Mouse (Mus musculus) heart, postnatal 14 days (tissue): ENCODE measurements around the gene 1700034J05Rik. TPM values are rescaled to one million over a fixed set of nuclear protein-coding genes. Genes with fewer than 3 reads are reported as not detected.

Experiments
- DNase-seq, 2 experiments: peaks; one replicate each; pipeline ENCODE4 v3.0.0; 2021 to 2022
- intact Hi-C: fragments of 180-260 bp; cut with DNase I; formaldehyde crosslinking; loops from one replicate; pipeline ENCODE4 v1.15.1; 2025
- total RNA-seq, 2 experiments: library from RNA; stranded (reverse); gene quantifications; 2 replicates each; pipeline ENCODE4 v1.2.3; 2021

The 1700034J05Rik gene
- total RNA-seq, 2 experiments from 2014 or later, result not detected

GRCm38 (mm10) chr6:146933123-146933522 is 21.1 kb downstream of the 1700034J05Rik start:
- DNase-seq, result peak in 1 of 2 experiments; percentile 29
- intact Hi-C loops, result no loop called here

- no peak for DNase-seq
- intact Hi-C loops, result loop anchor here (5.0 kb wide), 1 partner anchor 37 kb away; no protein-coding TSS in a partner anchor
Measured at GRCm38 (mm10) chr6:146929031-146929430, 25.2 kb downstream of the 1700034J05Rik start.

GRCm38 (mm10) chr6:146928108-146928507 is 26.1 kb downstream of the 1700034J05Rik start:
- intact Hi-C loops, result loop anchor here (5.0 kb wide), 1 partner anchor 36 kb away; no protein-coding TSS in a partner anchor
- no peak for DNase-seq

- intact Hi-C loops, result loop anchor here (5.0 kb wide), 1 partner anchor 34 kb away; no protein-coding TSS in a partner anchor
Measured at GRCm38 (mm10) chr6:146926415-146926980, 27.7 kb downstream of the 1700034J05Rik start.

GRCm38 (mm10) chr6:146918341-146918740 is 35.9 kb downstream of the 1700034J05Rik start:
- DNase-seq, result no peak
- intact Hi-C loops, result no loop called here

More at GRCm38 (mm10) chr6:146926415-146926980, 27.7 kb downstream of the 1700034J05Rik start:
- no peak for DNase-seq

- intact Hi-C loops, result no loop called here
- no peak for DNase-seq
Measured at GRCm38 (mm10) chr6:146917396-146917795, 36.8 kb downstream of the 1700034J05Rik start.

GRCm38 (mm10) chr6:146915808-146916207 is 38.4 kb downstream of the 1700034J05Rik start:
- intact Hi-C loops, result no loop called here
- no peak for DNase-seq

GRCm38 (mm10) chr6:146913489-146914198 is 40.6 kb downstream of the 1700034J05Rik start:
- intact Hi-C loops, result no loop called here
- DNase-seq, result no peak

GRCm38 (mm10) chr6:146912835-146913488 is 41.3 kb downstream of the 1700034J05Rik start:
- intact Hi-C loops, result no loop called here
- DNase-seq, result peak; percentile 32 to 33

- intact Hi-C loops, result no loop called here
Measured at GRCm38 (mm10) chr6:146910801-146911200, 43.4 kb downstream of the 1700034J05Rik start.

GRCm38 (mm10) chr6:146909725-146910489 is 44.3 kb downstream of the 1700034J05Rik start:
- intact Hi-C loops, result loop anchor here (2.0 kb wide), 1 partner anchor 19 kb away; no protein-coding TSS in a partner anchor
- no peak for DNase-seq

More at GRCm38 (mm10) chr6:146910801-146911200, 43.4 kb downstream of the 1700034J05Rik start:
- no peak for DNase-seq

GRCm38 (mm10) chr6:146908801-146909200 is 45.4 kb downstream of the 1700034J05Rik start:
- no peak for DNase-seq
- intact Hi-C loops, result loop anchor here (2.0 kb wide), 1 partner anchor 18 kb away; no protein-coding TSS in a partner anchor

- no peak for DNase-seq
Measured at GRCm38 (mm10) chr6:146907795-146908190, 46.4 kb downstream of the 1700034J05Rik start.

GRCm38 (mm10) chr6:146907061-146907794 is 47.0 kb downstream of the 1700034J05Rik start:
- intact Hi-C loops, result no loop called here
- DNase-seq, result no peak

More at GRCm38 (mm10) chr6:146907795-146908190, 46.4 kb downstream of the 1700034J05Rik start:
- intact Hi-C loops, result loop anchor here (2.0 kb wide), 1 partner anchor 17 kb away; no protein-coding TSS in a partner anchor

GRCm38 (mm10) chr6:146906000-146906786 is 48.0 kb downstream of the 1700034J05Rik start:
- intact Hi-C loops, result no loop called here
- DNase-seq, result no peak

- DNase-seq, result no peak
Measured at GRCm38 (mm10) chr6:146904707-146905106, 49.5 kb downstream of the 1700034J05Rik start.

GRCm38 (mm10) chr6:146903632-146904031 is 50.6 kb downstream of the 1700034J05Rik start:
- intact Hi-C loops, result no loop called here

More at GRCm38 (mm10) chr6:146904707-146905106, 49.5 kb downstream of the 1700034J05Rik start:
- intact Hi-C loops, result no loop called here

GRCm38 (mm10) chr6:146901929-146902328 is 52.3 kb downstream of the 1700034J05Rik start:
- DNase-seq, result no peak
- intact Hi-C loops, result no loop called here

More at GRCm38 (mm10) chr6:146903632-146904031, 50.6 kb downstream of the 1700034J05Rik start:
- DNase-seq, result no peak
